Mouse (Mus musculus): ENCODE data around the gene Fam205c.

- no peak for TF ChIP-seq CTCF (IDR thresholded peaks at IDR 0.05; ENCODE audit: low read depth, low read length)
- no peak for TF ChIP-seq POLR2AphosphoS5 (IDR thresholded peaks at IDR 0.05; ENCODE audit: insufficient replicate concordance, low read depth, low read length)
- TF ChIP-seq GATA1 (IDR thresholded peaks at IDR 0.05; ENCODE audit: borderline replicate concordance, low read length): no peak
Observed at GRCm38 (mm10) chr4:42879829-42880676, 6.0 kb upstream of the Fam205c start.

Measured in G1E (cell line).